Mouse (Mus musculus): ENCODE measurements at regions not wholly inside any gene's neighbourhood (a gene's known extent, or its start where the extent isn't known, plus 50 kb on each side); places are given as distances from the start of the nearest gene placed in this dataset.

DNA sequence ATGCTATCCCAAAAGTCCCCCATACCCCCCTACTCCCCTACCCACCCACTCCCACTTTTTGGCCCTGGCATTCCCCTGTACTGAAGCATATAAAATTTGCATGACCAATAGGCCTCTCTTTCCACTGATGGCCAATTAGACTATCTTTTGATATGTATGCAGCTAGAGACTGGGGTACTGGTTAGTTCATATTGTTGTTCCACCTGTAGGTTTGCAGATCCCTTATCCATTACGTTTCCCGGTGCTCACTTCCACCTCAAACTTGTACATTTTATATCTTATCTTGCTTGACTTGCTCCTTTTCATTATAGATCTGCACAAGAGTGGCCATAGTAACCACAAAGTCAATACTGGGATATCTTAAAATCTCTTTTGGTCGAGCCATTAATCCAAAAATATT lies 2329.9 kb upstream of the Aga start:
- DNase-seq (ENCODE audit: low read depth, low spot score), result peak; percentile 70

GRCm38 (mm10) chr8:51170123-51170522 lies 2326.4 kb upstream of the Tenm3 start:
- peak; percentile 21 for DNase-seq (ENCODE audit: low read depth, low spot score)

- no peak for DNase-seq (ENCODE audit: low read depth, low spot score)
These were observed 2301.6 kb upstream of the Tenm3 start for GRCm38 (mm10) chr8:51145315-51145714.

DNA sequence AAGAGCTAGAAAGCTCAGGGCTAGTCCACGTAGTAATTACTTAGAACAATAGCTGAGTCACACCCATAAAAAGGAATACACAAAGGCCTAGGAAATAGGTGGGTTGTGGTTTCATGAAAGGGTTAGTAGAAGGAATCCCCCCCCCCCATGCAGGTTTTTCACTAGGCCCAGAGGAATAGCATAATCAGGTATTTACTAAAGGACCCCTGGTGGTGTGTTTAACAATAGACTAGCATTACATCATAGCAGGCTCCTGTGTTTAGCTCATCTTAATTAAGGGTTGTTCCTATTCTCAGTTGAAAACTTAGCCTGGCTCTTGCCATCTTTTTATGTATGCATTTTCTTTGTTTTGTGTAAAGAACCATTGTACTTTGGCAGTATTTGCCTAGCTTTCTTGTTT lies 2281.7 kb upstream of the Tenm3 start:
- DNase-seq (ENCODE audit: low read depth, low spot score), result peak; percentile 63

Data from ZHBTc4 (cell line).